Mouse (Mus musculus) ovary, adult 18-20 months (tissue): ENCODE data around the gene Insig1.

Experiments used
- DNase-seq: peaks from one replicate; pipeline ENCODE4 v3.0.0; 2022; ENCODE audit warnings: low spot score, mixed read lengths

The Insig1 gene

DNA sequence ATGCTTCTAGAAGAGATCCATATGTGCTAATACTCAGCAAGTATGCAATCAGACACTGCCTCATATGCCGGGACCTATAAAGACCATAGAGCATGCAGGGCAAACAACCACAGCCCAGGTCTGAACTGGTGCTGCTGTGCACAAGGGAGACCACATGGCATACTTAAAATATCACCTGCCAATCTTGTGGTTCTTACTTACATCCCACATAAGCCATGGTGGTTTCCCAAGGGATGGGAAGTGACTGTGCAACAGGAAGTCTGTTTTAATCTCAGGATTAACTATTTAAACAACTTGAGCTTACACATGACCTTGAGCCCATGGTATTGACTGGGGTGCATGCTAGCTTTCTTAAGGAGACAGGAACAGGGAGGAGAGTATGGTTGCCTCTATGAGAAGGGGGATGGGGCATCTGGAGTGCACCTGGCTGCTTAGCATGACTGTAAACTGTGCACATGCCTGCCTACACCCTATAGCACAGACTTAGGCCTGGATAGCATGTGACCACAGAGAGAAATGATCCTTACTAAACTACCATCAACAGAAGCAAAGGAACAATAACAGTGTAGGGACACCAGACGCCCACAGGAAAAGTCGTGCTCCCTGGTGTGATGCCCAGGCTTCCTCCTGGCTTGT, 7.1 kb upstream of the Insig1 start:
- DNase-seq = no peak

DNA sequence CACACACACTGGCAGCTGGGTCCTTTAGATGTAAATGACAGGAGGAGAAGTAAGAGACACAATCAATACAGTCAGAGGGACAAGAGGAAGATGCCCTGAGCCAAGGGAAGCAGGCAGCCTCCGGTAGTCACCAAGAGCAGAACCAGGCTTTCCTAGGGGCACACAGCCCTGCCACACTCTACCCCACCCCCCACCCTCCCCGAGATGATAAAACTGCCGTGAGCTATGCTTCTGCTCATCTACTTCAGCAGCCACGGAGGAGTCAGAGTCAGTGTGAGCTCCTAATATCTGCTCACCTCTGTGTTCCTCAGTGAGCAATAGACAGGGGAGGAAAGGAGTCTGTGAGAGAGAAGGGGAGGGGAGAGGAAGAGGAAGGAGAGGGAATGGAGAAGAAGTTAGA, 5.9 kb upstream of the Insig1 start:
- no peak for DNase-seq

DNA sequence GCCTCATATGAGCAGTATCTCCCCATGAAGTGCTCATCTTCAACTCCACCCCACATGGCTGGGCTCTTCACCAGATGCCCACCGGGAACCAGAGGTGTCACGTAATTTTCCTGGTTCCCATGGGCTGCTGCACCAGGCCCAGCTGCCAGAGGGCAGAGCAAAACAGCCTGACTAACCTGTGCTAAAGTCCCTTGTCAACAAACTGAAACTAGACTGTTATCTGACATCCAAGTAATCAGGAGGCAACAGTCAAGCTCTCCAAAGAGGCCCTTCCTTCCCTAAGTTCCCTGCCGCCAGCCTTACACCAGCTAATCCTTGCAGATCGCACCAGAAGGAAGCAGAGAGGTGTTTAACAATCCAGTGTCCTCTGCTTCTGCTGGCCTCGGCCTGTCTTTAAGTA, 4.9 kb upstream of the Insig1 start:
- DNase-seq = no peak

DNA sequence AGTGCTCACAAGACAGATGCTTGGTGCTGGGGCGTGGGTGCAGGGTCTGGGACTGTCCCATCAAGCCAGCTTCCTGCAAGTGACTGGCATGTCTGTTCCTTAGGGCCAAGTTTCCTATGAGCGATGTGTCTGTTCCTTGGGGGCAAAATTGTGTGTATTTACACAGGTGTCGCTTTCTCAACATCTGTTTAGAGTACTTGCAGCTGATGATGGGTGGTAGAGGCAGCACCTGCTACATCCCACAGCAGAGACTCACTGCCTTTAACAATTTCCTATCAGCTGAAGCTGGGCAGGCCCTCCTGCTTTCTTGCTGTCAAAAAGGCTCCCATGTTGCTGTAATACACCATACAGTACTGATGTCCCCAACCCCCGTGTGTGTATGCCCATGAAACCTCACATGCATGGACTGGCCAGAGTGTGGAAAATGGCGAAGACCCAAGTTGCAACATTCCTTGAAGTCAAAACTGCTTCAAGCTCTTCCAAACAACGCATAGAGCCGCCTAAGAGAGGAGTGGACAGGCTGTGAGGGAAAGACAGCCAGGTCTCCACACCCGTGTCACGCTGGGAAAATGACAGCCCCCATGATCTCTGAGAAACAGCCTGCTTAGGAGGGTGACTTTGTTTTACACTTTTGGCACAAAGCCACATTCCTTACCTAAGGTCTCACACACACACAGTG, 875 bp upstream of the Insig1 start:
- DNase-seq = no peak

DNA sequence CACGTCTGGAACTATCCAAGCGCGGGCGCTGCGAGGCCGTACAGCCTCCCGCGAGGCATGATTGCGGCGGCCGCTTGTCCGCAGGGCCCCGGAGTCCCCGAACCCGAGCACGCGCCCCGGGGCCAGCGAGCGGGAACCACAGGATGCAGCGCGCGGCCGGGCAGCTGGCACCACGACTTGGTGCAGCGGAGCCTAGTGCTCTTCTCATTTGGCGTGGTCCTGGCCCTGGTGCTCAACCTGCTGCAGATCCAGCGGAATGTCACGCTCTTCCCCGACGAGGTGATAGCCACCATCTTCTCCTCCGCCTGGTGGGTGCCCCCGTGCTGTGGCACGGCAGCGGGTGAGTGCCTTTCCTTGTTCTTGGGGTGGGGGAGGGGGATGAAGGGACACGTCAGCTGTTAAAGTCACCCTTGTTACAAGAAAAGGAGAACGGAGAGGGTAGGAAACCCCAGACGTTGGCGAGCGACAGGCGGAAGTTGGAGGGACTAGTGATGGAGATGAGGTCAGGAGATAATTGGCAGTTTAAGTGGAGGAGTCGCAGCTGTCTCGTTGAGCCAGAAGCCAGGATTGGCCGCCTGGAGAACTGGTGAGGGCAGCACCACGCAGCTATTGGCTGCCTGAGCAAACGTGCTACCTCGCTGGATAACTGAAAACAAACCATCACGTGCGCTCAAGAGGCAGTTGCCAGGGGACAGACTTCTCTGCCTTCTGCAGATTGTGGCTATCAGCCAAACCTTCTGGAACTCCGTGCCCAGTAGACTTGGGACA, 477 bp downstream of the Insig1 start:
- DNase-seq = peak; percentile 79

DNA sequence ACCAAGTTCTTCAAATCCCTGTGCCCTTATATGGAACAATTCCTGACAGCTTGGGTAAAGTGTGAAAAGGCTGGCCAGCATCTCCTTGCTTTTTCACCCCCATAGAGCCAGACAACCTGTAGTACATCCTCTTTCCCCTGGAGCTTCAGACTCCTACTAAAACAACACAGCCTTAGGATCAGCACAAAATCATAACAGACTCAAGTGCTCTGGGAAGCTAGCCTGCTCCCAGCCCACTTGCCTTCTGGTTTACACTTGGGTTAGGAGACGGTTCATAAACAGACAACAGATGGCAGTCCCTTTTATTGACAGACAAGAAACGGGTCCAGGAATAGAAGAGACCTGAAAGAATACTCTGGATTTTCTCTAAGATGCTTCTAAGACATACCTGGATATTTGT, 8.3 kb downstream of the Insig1 start:
- DNase-seq = no peak

DNA sequence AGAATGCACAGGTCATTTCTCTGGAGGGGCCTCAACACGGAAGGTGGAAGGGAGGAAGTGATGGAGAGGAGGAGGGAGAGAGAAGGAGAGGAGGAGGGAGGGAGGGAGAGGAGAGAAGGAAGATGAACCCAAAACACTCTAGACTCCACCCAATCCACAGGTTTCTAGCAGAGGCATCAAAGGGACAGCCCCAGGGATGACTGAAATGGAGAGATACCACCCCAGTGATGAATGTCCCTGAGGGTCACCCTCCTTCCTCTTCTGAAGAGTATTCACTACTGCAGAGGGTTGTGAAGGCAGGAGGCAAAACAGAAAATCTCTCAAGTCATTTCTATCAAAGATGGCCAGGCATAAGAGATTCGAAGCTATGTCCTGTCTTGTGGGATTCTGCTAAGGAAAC, 10.0 kb downstream of the Insig1 start:
- no peak for DNase-seq

DNA sequence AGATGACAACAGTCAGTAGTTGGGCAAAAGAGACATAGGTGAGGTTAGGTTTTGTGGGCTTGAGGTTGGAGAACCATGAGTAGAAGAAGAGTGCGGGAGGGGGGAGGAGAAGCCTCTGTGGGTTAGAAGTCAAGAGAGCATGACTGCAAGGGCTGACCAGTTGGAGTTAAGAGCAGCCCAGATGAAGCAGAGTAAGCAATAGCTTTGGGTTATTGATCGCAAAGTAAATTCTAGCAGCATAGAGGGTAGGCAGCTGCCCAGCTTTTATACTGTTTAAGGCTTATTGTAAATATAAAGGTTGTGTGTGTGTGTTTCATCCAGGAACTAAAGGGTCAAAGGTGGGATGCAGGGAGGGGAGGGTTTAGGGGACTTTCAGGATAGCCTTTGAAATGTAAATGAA, 10.7 kb downstream of the Insig1 start:
- DNase-seq = no peak

DNA sequence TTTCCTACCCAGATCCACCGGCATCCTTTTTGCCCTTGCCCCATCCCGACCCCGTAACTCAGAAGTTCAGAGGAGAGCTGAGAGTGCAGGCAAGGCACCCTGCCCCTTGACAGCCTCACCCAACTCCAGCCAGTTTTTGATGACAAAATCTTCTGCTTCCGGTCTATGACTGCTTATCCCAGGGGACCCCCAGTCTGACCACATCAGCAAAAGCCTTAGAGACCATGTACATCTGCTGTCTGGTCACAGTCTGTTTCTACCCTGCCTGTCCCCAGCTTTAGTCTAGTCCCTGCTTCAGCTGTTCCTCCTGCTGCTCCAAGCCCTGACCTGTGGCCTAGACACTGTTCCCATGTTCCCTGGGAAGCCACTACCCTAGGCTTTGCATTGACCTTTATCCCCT, 11.1 kb downstream of the Insig1 start:
- no peak for DNase-seq

DNA sequence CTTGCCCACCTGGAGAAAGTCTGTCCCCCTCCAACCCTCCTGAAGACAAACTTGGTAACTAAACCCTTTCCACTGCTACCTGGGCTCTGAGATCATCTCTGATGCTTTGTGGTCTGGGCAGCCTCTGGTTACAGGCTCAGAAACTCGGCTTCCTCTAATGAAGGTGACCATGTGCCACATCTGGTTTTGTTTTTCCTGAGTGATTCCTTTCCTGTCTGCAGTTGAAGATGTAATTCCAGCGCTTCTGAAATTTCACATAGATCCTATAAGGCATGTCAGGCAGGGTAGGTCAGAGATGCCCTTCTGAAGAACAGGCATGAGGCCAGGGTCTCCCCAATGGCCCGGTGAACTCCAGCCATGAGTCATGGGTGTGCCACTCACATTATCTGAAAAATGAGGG, 11.6 kb downstream of the Insig1 start:
- no peak for DNase-seq

DNA sequence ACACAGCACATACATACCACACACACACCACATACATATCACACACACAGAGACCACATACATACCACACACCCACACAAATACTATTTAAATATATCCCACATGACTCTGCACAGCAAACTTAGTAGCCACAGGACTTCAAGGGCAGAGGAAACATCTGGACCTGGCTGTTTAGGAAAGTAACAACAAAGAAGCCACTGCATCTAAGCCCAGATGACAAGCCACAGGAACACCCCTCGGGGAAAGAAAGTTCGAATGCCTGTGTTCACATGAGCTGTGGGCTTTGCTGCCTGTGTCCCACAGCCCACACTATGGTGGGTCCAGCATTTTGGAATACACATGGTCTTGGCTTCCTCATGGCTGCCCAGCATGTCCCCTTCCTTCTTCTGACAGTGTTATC, 13.6 kb downstream of the Insig1 start:
- no peak for DNase-seq

DNA sequence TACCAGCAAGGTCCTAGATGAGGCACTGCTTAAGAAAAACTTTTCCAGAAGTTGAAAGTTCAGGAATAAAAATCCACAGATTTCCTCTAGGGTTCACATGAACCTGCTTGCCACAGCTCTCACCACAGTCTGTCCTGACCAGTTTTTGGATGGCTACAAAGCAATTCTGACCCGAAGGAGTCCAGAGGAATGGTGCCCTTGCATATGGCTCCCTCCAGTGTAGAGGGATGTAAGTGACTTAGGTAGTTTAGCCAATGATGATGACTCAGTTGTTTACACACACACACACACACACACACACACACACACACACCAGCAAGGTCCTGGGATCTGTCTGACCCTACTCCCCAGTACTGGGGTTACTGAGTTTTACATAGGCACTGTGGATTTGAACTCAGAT, 19.4 kb downstream of the Insig1 start:
- no peak for DNase-seq

DNA sequence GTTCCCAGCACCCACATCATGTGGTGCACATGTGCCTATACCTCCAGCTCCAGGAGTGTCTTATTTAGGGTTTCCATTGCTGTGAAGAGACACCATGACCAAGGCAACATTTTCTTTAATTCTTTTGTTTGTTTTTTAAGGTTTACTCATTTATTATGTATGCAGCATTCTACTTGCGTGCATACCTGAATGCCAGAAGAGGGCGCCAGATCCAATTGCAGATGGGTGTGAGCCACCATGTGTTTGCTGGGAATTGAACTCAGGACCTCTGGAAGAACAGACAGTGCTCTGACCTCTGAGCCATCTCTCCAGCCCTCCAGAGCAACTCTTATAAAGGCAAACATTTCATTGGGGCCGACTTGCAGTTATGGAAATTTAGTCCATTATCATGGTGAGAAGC, 21.2 kb downstream of the Insig1 start:
- DNase-seq = no peak

DNA sequence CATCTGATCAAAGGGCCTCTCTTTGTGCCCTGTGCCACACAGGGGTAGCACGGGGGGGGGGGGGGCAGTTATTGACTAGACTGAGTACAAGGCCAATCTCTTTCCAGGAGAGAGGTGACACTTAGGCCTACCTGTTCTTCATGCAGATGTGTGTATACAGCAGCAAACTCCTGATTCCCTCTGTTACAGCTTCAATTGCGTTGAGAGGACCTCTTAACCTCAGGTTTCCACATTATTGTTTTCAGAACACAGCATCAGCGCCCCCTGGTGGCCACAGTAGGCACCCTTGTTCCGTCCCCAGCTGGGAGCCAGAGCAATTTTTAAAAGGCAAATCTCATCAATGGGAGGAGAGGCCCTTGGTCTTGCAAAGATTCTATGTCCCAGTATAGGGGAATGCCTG, 22.7 kb downstream of the Insig1 start:
- peak; percentile 18 for DNase-seq

DNA sequence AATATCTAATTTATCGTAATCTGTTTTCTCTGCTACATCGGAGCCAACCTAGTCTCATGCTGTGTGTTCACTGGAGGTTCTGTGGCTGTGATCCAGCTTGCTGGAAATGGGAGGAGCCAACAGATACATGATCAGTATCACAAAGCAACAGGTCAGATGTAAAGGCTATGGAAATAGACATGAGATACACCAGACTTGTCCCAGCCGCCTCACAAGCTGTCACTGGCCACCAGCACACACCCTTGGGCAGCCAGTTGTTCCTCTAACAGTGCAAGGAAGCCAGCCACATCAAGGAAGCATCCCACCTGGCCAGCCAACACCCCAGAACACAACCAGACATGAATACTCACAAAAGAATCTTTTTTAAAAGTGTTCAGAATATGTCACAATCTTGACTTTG, 23.2 kb downstream of the Insig1 start:
- DNase-seq = no peak

DNA sequence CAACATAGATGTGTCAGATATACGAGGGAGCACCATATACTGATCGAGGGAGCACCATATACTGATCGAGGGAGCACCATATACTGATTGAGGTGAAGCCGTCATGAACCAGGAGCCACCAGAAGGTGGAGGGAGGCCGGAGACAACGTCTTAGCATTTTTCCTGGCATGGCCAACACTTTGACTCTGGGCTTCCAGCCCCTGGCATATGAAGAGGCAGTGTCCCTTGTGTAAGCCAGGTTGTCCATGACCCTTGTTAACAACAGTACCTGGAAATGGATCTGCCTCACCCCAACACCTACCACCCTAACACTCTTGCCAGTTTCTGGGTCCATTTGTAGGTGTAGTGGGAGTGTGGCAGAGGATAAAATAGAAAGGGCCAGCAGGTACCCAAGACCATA, 23.7 kb downstream of the Insig1 start:
- DNase-seq = no peak

DNA sequence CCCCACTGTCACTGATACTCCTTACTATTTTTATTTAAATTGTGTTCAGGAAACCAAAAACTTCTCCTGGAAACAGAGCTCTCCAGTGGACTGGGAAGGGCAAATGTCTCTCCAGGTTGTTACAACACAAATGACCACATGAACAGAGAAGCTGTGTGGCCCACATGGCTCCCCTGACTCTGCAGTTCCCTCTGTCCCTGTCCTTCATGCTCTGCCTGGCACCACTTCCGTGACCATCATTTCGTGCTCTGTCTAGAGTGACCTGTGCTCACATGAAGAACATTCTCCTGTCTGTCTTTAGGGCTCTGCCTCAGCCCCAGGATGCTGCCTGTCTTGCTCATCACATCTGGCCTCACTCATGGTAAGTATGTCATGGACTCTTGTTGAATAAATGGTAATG, 24.5 kb downstream of the Insig1 start:
- no peak for DNase-seq

DNA sequence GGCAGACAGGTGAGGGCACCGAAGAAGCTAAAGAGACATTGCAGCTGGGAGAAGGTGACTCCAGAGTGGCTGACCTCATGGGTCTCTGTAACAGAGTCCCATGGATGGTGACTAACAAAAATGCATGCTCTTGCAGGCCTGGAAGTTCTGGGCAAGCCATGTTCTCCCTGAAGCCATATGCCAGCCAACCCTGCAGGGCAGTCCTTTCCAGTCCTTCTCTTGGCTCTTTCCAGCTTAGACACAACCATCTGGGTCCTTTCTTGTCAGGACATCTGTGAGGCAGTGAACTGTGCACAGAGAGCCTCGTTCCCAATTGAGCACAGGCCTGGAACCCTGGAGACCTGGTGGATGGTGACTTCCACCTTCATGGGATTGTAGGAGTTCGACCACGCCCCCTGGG, 35.8 kb downstream of the Insig1 start:
- DNase-seq = no peak

DNA sequence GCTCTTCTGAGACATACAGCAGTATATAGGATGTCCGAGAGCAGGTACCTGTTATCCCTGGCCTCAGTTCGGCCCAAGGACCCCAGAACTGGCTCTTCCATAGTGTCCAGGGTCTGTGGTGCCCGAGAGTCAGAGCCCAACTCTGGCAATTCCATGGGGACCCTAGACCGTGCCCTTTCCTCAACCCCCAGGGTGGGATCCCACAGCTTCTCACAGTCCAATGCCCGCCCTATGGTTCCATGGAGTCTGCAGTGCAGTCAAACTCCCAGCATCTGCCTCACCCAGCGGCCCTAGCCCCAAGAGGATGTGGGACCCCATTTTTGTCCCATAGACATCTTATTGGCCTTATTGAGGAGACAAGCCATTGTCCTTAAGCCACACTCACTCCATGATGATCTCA, 36.8 kb downstream of the Insig1 start:
- DNase-seq = no peak

DNA sequence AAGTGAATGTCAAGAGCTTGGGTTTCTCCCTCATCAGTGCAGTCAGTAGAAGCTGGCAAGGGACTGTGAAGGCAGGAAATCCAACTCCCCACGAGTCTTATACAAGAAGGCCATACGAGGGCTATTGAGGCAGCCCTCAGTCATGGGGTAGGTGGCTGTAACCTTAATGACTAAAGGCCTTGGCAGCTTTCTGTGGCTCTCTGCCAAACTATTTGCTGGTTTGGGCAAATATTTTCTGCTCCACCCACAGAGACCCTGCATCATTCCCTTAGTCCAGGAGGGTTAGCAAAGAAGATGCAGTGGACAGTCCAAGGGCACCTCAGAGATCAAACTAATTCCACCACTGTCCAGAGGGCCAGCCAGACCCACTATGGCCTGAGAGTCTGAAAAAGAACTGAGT, 39.7 kb downstream of the Insig1 start:
- DNase-seq = no peak

DNA sequence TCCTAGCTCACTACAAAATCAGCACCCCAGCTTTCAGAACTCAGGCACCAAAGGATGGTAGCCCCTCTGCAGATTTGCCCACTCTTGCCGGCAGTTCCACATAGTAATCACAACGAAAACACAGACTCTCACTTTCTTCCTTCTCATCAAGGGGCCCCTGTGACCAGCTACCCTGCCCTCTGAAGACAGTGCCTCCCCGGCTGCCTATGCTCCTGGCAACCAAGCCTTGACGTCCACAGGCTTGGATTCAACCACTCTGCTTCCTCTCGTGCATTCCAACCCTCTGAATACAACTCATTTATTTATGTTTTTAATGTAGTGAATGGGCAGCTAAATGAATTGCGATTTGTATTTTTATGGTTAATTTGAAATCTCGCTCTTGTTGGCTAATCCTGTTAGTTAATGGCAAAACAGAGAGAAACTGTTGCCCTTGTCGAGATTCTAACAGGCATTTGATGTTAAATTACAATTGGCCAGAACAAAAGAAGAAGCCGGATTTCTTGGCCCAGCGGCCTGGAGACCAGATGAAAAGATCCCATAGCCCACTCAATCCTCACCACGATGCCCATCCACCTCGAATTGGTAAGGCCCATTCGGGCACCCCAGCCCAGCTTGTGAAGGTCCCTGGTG, 46.2 kb downstream of the Insig1 start:
- no peak for DNase-seq

DNA sequence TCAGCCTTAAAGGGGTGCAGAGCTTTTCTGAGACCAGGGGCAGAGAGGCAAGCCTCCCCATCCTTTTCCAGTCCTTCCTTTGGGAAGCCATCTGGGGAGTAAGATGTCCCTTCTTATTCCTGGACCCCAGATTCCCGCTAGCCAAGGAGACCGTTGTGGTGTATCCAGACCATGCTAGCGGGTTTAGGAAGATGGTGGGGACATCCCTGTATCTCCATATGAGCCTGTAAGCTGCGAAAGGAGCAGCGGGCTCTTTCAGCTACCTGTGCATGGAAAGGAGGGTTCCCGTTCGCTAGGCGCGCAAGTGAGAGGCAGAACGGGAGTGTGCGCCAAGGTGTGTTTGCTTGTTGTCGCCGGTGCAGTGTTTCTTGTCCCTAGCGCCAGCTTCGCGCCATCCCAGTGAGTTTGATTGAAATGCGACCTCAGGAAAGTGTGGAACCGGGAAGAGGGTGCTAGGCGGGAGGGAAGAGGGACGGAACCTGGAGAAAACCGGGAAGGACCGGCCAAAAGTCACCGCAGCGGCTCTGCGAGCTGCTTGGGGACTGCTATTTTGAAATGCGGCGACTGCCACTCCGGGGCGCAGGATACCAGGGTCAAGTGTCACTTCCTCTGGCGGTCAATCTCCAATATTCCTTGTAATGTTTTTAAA, 46.8 kb downstream of the Insig1 start:
- DNase-seq = no peak

DNA sequence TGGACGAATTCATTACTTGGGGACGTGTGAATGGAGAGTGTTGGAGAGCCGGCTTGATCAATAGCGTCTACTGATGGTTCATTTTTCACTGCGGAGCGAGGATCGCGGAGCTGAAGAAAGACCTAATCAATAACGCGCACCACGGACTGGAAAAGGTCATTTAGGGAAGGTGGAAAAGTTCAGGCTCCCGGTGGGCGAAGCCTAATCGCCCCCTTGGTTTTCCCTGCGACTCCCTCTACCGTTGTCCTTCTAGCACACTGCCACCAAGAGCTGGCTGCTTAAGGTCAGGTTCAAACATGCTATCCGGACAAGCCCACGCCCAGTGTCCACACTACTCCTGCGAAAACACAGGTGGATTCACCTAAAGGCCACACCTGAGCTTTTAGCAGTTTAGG, 47.4 kb downstream of the Insig1 start:
- no peak for DNase-seq
